Mouse (Mus musculus): ENCODE results near the gene Gfy. TPM values are rescaled to one million over a fixed set of nuclear protein-coding genes. Genes with fewer than 3 reads are reported as not detected.
A peak's percentile ranks its signal among the peaks of the same experiment; 100 is the strongest.
"Not testable (repeated sequence)": the region's sequence is repeated elsewhere in the genome, so short reads cannot be mapped to it uniquely, and the experiment has no call there.

The Gfy gene
- total and polyA plus RNA-seq, 3 experiments, result not detected

DNA sequence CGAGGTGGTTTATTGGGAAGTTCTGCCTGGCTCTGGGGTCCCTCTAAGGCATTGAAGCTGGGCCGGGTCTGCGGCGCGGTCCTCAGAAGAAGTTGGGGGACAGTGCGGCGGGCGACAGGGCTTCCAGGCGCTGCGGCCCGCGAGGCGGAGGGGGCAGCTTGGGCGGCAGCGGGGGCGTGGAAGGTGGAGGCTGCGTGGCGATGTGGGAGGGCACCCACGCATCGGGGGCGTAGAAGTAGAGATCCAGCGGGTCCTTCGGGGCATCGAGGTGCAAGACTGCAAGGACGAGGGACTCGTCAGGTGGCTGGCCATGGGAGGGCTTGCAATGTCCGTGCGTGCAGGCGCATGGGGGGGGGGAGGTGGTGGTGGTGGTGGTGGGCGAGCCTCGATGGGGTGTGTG, 3.0 kb downstream of the Gfy start:
- H3K4me3 ChIP-seq, result no peak overlapping the region

DNA sequence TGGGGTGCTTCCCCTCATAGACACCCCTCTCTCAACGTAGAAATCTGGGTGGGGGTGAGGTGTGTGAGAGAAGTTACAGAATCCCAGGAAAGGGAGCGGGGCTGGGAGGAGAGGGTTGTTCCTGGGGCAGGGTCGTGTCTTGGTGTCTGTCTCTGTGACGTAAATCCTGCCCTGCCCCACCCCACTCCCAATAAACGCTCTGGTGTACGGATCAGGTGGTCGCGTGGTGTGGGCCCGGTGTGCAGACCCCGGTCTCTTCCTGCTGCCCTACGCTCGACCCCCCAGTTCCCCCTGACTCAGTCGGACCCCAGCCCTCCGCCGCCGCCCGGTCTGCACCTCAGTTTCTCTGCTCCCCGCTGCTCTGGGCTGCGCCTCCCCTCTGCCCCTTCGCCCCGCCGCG, 3.4 kb downstream of the Gfy start:
- no peak for TF ChIP-seq POLR2A (IDR thresholded peaks at IDR 0.05; ENCODE audit: insufficient read depth, low read depth, low read length)
- TF ChIP-seq EP300 (IDR thresholded peaks at IDR 0.05; ENCODE audit: insufficient read depth, low read depth, low read length), result no peak
- no peak for TF ChIP-seq CTCF (IDR thresholded peaks at IDR 0.05)

More for the DNA sequence above, 3.0 kb downstream of the Gfy start:
- Histone ChIP-seq H3K79me2 (replicated peaks; ENCODE audit: control insufficient read depth, insufficient read depth, low read length) (no peaks in the 10 kb centered on the region), H3K27ac (no peak overlapping the region), H3K9ac (ENCODE audit: low read depth, low read length) (no peak overlapping the region), H3K36me3 (ENCODE audit: control insufficient read depth, insufficient read depth, low read length) (no peaks in the 10 kb centered on the region), H3K4me1 (ENCODE audit: control insufficient read depth, insufficient read depth, low read length) (no peaks in the 10 kb centered on the region), H3K27me3 (ENCODE audit: control insufficient read depth, insufficient read depth, low read length) (peaks cover 28% of the 10 kb centered on the region)
- no peak for DNase-seq
- no peak for TF ChIP-seq EP300 (IDR thresholded peaks at IDR 0.05; ENCODE audit: insufficient read depth, low read depth, low read length)
- no peak for TF ChIP-seq POLR2A (IDR thresholded peaks at IDR 0.05; ENCODE audit: insufficient read depth, low read depth, low read length)
- TF ChIP-seq CTCF (IDR thresholded peaks at IDR 0.05), result no peak
- 3% methylated on average over 31 of the region's 31 CpGs for WGBS
- intact Hi-C loops (cut with DNase I), result no loop called here

GRCm38 (mm10) chr7:45175398-45175797, 4.0 kb downstream of the Gfy start:
- Histone ChIP-seq H3K27me3 (ENCODE audit: control insufficient read depth, insufficient read depth, low read length) (peaks cover 23% of the 10 kb centered on the region), H3K79me2 (replicated peaks; ENCODE audit: control insufficient read depth, insufficient read depth, low read length) (no peaks in the 10 kb centered on the region), H3K36me3 (ENCODE audit: control insufficient read depth, insufficient read depth, low read length) (no peaks in the 10 kb centered on the region), H3K27ac (no peak overlapping the region), H3K4me1 (ENCODE audit: control insufficient read depth, insufficient read depth, low read length) (no peaks in the 10 kb centered on the region), H3K4me3 (no peak overlapping the region), H3K9ac (ENCODE audit: low read depth, low read length) (no peak overlapping the region)
- 12% methylated on average over 13 of the region's 13 CpGs for WGBS
- intact Hi-C loops (cut with DNase I), result no loop called here
- no peak for TF ChIP-seq POLR2A (IDR thresholded peaks at IDR 0.05; ENCODE audit: insufficient read depth, low read depth, low read length)
- TF ChIP-seq EP300 (IDR thresholded peaks at IDR 0.05; ENCODE audit: insufficient read depth, low read depth, low read length), result no peak
- TF ChIP-seq CTCF (IDR thresholded peaks at IDR 0.05), result no peak
- DNase-seq, result no peak

More for the DNA sequence above, 3.4 kb downstream of the Gfy start:
- Histone ChIP-seq H3K79me2 (replicated peaks; ENCODE audit: control insufficient read depth, insufficient read depth, low read length) (no peaks in the 10 kb centered on the region), H3K4me1 (ENCODE audit: control insufficient read depth, insufficient read depth, low read length) (no peaks in the 10 kb centered on the region), H3K9ac (ENCODE audit: low read depth, low read length) (no peak overlapping the region), H3K27me3 (ENCODE audit: control insufficient read depth, insufficient read depth, low read length) (peaks cover 24% of the 10 kb centered on the region), H3K36me3 (ENCODE audit: control insufficient read depth, insufficient read depth, low read length) (no peaks in the 10 kb centered on the region), H3K27ac (no peak overlapping the region), H3K4me3 (no peak overlapping the region)
- intact Hi-C loops (cut with DNase I), result no loop called here
- WGBS, result 3% methylated on average over 23 of the region's 23 CpGs
- no peak for DNase-seq

DNA sequence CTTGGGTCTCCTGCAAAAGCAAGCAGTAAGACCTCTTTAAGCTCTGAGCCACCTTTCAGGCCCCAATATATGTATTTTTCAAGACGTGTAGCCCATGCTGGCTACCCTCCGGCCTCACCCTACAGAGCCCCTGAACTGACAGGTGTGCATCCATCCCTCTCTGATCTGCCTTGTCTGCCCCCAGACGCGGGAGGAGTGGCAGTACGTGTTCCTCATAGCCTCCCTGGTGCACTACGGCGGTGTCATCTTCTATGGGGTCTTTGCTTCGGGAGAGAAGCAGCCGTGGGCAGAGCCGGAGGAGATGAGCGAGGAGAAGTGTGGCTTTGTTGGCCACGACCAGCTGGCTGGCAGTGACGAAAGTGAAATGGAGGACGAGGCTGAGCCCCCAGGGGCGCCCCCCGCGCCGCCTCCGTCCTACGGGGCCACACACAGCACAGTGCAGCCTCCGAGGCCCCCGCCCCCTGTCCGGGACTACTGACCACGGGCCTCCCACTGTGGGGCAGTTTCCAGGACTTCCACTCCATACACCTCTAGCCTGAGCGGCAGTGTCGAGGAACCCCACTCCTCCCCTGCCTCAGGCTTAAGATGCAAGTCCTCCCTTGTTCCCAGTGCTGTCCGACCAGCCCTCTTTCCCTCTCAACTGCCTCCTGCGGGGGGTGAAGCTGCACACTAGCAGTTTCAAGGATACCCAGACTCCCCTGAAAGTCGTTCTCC, 4.6 kb downstream of the Gfy start:
- peaks cover 23% of the 10 kb centered on the region for H3K27me3 ChIP-seq (ENCODE audit: control insufficient read depth, insufficient read depth, low read length)
- H3K9ac ChIP-seq (ENCODE audit: low read depth, low read length), result no peak overlapping the region
- H3K4me1 ChIP-seq (ENCODE audit: control insufficient read depth, insufficient read depth, low read length), result no peaks in the 10 kb centered on the region
- no peak overlapping the region for H3K27ac ChIP-seq
- 17% methylated on average over 29 of the region's 29 CpGs for WGBS
- no peaks in the 10 kb centered on the region for H3K36me3 ChIP-seq (ENCODE audit: control insufficient read depth, insufficient read depth, low read length)
- H3K79me2 ChIP-seq (replicated peaks; ENCODE audit: control insufficient read depth, insufficient read depth, low read length), result no peaks in the 10 kb centered on the region
- intact Hi-C loops (cut with DNase I), result no loop called here
- no peak overlapping the region for H3K4me3 ChIP-seq
- DNase-seq, result no peak
- no peak for TF ChIP-seq CTCF (IDR thresholded peaks at IDR 0.05)
- TF ChIP-seq EP300 (IDR thresholded peaks at IDR 0.05; ENCODE audit: insufficient read depth, low read depth, low read length), result no peak
- no peak for TF ChIP-seq POLR2A (IDR thresholded peaks at IDR 0.05; ENCODE audit: insufficient read depth, low read depth, low read length)

DNA sequence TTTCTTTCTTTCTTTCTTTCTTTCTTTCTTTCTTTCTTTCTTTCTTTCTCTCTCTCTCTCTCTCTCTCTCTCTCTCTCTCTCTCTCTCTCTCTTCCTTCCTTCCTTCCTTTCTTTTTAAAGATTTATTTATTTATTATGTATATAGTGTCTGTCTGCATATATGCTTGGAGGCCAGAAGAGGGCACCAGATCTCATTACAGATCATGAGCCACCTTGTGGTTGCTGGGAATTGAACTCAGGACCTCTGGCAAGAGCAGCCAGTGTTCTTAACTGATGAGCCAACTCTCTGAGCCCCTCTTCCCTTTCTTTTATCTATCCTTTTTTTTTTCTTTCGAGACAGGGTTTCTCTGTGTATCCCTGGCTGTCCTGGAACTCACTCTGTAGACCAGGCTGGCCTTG, 5.6 kb downstream of the Gfy start:
- H3K79me2 ChIP-seq (replicated peaks; ENCODE audit: control insufficient read depth, insufficient read depth, low read length); H3K27ac ChIP-seq; H3K36me3 ChIP-seq (ENCODE audit: control insufficient read depth, insufficient read depth, low read length); H3K4me3 ChIP-seq; H3K9ac ChIP-seq (ENCODE audit: low read depth, low read length); H3K4me1 ChIP-seq (ENCODE audit: control insufficient read depth, insufficient read depth, low read length); intact Hi-C loops (cut with DNase I); DNase-seq: not testable (repeated sequence)
- H3K27me3 ChIP-seq (ENCODE audit: control insufficient read depth, insufficient read depth, low read length), result peaks cover 25% of the 10 kb centered on the region
- 42% methylated on average over 1 of the region's 1 CpGs for WGBS
- TF ChIP-seq CTCF (IDR thresholded peaks at IDR 0.05), result peak; percentile 57

DNA sequence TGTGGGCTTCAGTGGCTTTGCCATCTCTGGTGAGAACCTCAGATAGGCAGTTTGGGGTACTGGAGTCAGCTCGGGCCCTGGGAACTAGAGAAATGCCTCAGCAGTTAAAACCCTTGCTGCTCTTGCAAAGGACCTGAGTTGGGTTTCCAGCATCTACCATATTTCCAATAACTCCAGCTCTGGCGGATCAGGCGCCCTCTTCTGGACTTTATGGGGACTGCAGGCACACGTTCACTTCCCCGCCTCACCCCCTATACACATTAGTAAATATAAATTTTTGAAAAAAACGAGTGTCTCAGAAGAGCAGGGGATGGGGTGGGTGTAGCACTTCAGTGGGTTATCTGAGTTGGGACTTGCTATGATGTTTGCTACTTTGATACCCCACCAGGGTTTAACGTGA, 6.4 kb downstream of the Gfy start:
- no peak for DNase-seq

More for the DNA sequence above, 6.4 kb downstream of the Gfy start:
- H3K27me3 ChIP-seq (ENCODE audit: control insufficient read depth, insufficient read depth, low read length), result peaks cover 26% of the 10 kb centered on the region
- TF ChIP-seq EP300 (IDR thresholded peaks at IDR 0.05; ENCODE audit: insufficient read depth, low read depth, low read length) (no peak), CTCF (IDR thresholded peaks at IDR 0.05) (peak; percentile 65)
- H3K4me3 ChIP-seq, result no peak overlapping the region
- no peaks in the 10 kb centered on the region for H3K36me3 ChIP-seq (ENCODE audit: control insufficient read depth, insufficient read depth, low read length)
- WGBS, result 57% methylated on average over 7 of the region's 7 CpGs
- H3K27ac ChIP-seq, result no peak overlapping the region
- intact Hi-C loops (cut with DNase I), result no loop called here
- no peaks in the 10 kb centered on the region for H3K79me2 ChIP-seq (replicated peaks; ENCODE audit: control insufficient read depth, insufficient read depth, low read length)
- H3K9ac ChIP-seq (ENCODE audit: low read depth, low read length), result no peak overlapping the region
- H3K4me1 ChIP-seq (ENCODE audit: control insufficient read depth, insufficient read depth, low read length), result no peaks in the 10 kb centered on the region

Measured in heart, adult 2 months (tissue).